Mouse (Mus musculus) naive thymus-derived CD4-positive, alpha-beta T cell, adult 2 months (primary cell): ENCODE measurements around the gene Gale.
A peak's percentile ranks its signal among the peaks of the same experiment; 100 is the strongest.
"Not testable (repeated sequence)": the region's sequence is repeated elsewhere in the genome, so short reads cannot be mapped to it uniquely, and the experiment has no call there.

Experiments used
- DNase-seq: peaks from one replicate; pipeline ENCODE4 v3.0.0-alpha.2; 2011; ENCODE audit warnings: low read depth

The Gale gene

GRCm38 (mm10) chr4:135970585-135970984, 7.1 kb downstream of the Gale start:
- no peak for DNase-seq

- peak; percentile 59 for DNase-seq
Observed at GRCm38 (mm10) chr4:135971805-135972555, 8.5 kb downstream of the Gale start.

- peak; percentile 67 for DNase-seq
Observed at GRCm38 (mm10) chr4:135972556-135972906, 9.0 kb downstream of the Gale start, which contains the start of gene Lypla2. TSS of gene Lypla2 (minus strand) at chr4:135972626.

GRCm38 (mm10) chr4:135972911-135973811, 9.6 kb downstream of the Gale start:
- DNase-seq = no peak

- DNase-seq = no peak
Observed at GRCm38 (mm10) chr4:135976146-135976545, 12.6 kb downstream of the Gale start.

- not testable (repeated sequence) for DNase-seq
Observed at GRCm38 (mm10) chr4:135980223-135980622, 16.7 kb downstream of the Gale start.

- DNase-seq = no peak
Observed at GRCm38 (mm10) chr4:135981524-135982063, 18.1 kb downstream of the Gale start.

- DNase-seq = no peak
Observed at GRCm38 (mm10) chr4:135984556-135984955, 21.0 kb downstream of the Gale start.

GRCm38 (mm10) chr4:135985193-135985592, 21.7 kb downstream of the Gale start:
- DNase-seq = no peak

GRCm38 (mm10) chr4:135985769-135986168, 22.2 kb downstream of the Gale start:
- DNase-seq = no peak

GRCm38 (mm10) chr4:135986301-135986942, 22.9 kb downstream of the Gale start:
- DNase-seq = peak; percentile 39

GRCm38 (mm10) chr4:135986943-135987710, 23.6 kb downstream of the Gale start, which contains the start of gene Pithd1:
TSS of gene Pithd1 (minus strand) at chr4:135987264.
- DNase-seq = peak; percentile 97

GRCm38 (mm10) chr4:135987714-135988113, 24.2 kb downstream of the Gale start:
- DNase-seq = no peak

GRCm38 (mm10) chr4:135993941-135994340, 30.4 kb downstream of the Gale start:
- DNase-seq = no peak

GRCm38 (mm10) chr4:135995118-135995517, 31.6 kb downstream of the Gale start:
- no peak for DNase-seq

- no peak for DNase-seq
Observed at GRCm38 (mm10) chr4:136004107-136004675, 40.7 kb downstream of the Gale start.

- DNase-seq = no peak
Observed at GRCm38 (mm10) chr4:136004921-136005320, 41.4 kb downstream of the Gale start.

GRCm38 (mm10) chr4:136006821-136007220, 43.3 kb downstream of the Gale start:
- DNase-seq = no peak

GRCm38 (mm10) chr4:136008782-136009447, 45.4 kb downstream of the Gale start:
- no peak for DNase-seq

- DNase-seq = no peak
Observed at GRCm38 (mm10) chr4:136010586-136010985, 47.1 kb downstream of the Gale start.
